Mouse (Mus musculus) liver, embryonic 18 days (tissue): ENCODE results near the gene 2410137M14Rik. TPM values are rescaled to one million over a fixed set of nuclear protein-coding genes. Genes with fewer than 3 reads are reported as not detected.

Experiments used
- polyA plus RNA-seq: library from polyadenylated mRNA; depleted of rRNA; stranded (reverse); fragments of >200 nt; gene quantifications from 2 replicates; pipeline ENCODE4 v1.2.3, GENCODE M21; 2012; rRNA removed

Gene 2410137M14Rik
- polyA plus RNA-seq, result not detected in 2 replicates

DNA sequence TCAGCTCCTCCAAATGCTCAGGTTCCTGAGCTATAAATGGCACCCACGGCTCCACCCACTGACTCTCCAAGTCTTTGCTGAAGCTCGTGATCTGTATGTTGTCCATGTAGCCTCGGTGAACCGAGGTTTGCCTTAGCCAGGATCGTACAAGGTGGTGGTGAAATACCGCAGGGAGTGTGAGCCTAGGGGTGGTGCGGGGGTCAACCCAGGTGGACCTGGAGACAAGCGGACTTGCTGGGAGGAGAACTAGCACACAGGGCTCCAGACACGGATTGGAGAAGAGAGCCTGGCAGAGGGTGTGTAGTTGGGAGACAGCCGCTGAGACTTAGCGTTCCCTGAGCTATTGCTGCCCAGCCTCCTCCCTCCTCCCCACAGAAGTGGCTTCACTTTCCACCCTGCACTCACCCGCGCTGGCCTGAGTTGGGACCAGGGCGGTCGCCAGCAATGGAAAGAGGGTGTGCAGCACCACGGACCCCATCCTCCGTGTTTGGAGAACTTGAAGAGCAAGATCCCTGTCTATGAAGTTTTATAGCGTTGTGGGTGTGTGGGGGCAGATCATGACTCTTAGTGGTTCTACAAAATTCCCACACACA lies at the start of gene 2410137M14Rik:
2410137M14Rik (minus strand) TSS at position 17 of the 593 bp plus-strand sequence.

DNA sequence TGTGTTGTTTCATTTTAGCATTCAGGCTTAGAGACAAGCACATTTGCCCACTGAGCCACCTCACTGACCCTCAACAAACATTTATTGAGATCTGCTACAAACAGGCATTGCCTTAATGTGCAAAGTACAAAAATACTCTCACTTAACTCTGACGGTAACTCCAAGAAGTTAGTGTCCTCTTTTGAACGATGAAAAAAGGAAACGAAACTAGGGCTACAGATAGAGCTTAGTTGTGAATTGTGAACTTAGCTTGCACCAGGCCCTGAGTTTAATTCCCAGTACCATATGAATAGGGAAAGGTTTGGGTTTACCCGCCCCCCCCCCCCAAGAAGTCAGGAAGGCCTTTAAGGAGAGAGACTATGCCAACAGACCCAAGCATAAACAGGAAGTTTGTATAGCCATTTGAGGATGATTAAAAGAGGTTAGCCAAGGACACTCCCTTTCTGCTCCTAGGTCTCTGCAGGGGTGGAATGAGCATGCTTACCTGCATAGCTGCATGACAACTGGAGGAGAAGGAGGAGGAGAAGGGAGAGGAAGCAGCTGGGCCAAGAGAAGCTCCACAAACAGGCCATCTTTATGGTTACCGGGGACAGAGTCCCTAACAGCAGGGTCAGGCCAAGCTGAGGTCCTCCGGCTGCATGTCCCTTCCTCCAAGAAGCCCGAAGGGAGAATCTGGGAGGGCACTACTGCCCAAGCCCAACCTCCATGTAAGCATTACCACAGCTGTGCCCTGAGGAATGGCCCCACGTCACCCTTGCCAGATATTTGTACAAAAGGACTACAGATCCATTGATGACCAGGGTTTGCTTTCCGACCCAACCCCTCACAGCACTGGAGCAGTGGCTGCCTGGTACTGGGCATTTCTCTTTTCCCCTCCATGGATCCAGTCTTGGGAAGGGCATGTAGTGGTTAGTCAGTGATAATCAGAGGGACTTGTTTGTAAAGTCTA lies 41.9 kb upstream of the 2410137M14Rik start, which contains the start of gene Mog:
Mog (minus strand) TSS at position 771 of the 949 bp plus-strand sequence.

GRCm38 (mm10) chr17:37000863-37001262 lies 19.8 kb upstream of the 2410137M14Rik start, which contains the start of gene Zfp57:
Zfp57 (plus strand) TSS chr17:37001163.

DNA sequence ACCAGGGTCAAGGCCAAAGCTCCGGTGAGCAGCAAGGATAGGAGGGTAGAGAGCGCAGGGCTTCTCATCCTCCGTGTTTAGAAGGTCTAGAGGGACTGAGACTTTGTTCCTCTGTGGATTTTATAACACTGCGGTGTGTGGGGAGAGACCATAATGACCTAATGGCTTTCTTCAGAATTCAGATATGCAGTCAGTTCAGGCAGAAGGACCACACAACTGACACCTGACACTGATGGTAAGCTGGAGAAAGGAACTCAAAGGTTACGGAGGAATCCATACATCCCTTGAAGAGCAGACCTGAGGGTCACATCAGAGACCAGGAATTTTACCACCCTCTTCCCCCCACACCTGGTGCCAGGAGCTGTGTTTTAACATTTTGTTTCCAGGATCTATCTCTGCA lies 8.4 kb upstream of the 2410137M14Rik start, which contains the start of gene H2-M5:
H2-M5 (minus strand) TSS at position 101 of the 400 bp plus-strand sequence.

GRCm38 (mm10) chr17:36957999-36958743 lies 22.9 kb downstream of the 2410137M14Rik start, which contains the start of the genes Znrd1 and Znrd1as:
Znrd1 (minus strand) TSS chr17:36958559.
Znrd1as (plus strand) TSS chr17:36958592.

DNA sequence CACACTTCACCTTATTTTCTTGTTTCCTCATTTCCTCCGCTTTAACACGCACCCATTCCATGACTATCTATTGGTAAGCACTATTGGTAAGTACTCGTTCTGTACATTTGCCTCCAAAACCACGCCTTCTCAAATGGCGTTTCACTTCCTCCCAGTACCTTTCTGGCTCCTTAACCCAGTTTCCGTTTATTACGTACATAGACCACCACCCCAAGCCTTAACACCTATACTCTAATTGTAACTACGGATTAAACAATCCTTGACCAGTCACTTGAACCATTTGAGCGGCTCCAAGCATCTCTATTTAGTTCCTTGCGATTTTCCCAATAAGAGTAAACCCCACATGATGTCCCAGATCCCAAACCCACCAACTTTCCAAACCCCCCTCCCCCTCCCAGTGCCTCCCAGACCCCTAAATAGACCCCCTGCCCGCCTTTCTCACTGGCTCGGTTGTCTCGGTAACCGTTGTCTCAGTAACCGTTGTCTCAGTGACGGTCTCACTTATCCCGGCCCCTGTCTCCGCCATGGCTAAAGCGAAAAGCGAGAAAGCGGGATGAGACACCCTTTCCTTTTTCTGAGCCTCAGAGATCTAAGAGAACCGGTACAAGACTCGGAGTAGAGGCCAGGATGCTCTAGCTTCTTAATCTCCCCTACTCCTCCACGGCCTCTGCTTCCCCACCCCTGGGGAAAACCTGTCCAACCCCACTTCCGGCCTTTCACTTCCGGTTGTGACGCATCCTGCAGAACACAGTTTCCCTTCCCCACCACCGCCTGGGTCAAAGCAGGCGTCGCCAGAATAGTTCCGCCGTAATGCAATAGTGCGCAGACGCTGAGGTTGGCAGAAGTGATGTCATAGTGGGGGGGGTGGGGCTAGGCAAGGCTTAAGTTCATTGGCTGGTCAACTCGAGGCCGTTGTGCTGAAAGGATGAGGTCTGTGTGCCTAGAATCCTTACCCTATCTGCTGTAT lies 29.8 kb downstream of the 2410137M14Rik start, which contains the start of gene Ppp1r11:
Ppp1r11 (minus strand) TSS at position 761 of the 967 bp plus-strand sequence.

GRCm38 (mm10) chr17:36942791-36943471 lies 38.1 kb downstream of the 2410137M14Rik start, which contains the start of gene Rnf39:
Rnf39 (plus strand) TSS chr17:36942918.

Other genes with a start within 250 kb of the 2410137M14Rik start
- gene H2-M10.5, start 208.3 kb downstream of the 2410137M14Rik start, polyA plus RNA-seq, result not detected in 2 replicates
- gene H2-M10.6, start 169.1 kb downstream of the 2410137M14Rik start, polyA plus RNA-seq, result not detected in 2 replicates
- 19.4 and 23.3 TPM in 2 replicates for gene Trim26, start 144.1 kb downstream of the 2410137M14Rik start, polyA plus RNA-seq
- gene Trim15, start 114.0 kb downstream of the 2410137M14Rik start, polyA plus RNA-seq, result 0.25 and 0.42 TPM in 2 replicates
- gene Trim10, start 111.7 kb downstream of the 2410137M14Rik start, polyA plus RNA-seq, result 37.1 and 43.0 TPM in 2 replicates
- 0.01 TPM in 1 of 2 replicates, not detected in the other for gene Trim40, start 91.1 kb downstream of the 2410137M14Rik start, polyA plus RNA-seq
- 0.04 TPM in 1 of 2 replicates, not detected in the other for gene Trim31, start 83.1 kb downstream of the 2410137M14Rik start, polyA plus RNA-seq
- gene Rnf39, start 38.3 kb downstream of the 2410137M14Rik start, polyA plus RNA-seq, result 0.05 and 0.07 TPM in 2 replicates
- gene Ppp1r11, start 29.5 kb downstream of the 2410137M14Rik start, polyA plus RNA-seq, result 31.3 and 33.2 TPM in 2 replicates
- gene Znrd1, start 22.7 kb downstream of the 2410137M14Rik start, polyA plus RNA-seq, result 15.5 and 17.6 TPM in 2 replicates
- gene Znrd1as, start 22.6 kb downstream of the 2410137M14Rik start, polyA plus RNA-seq, result 3.4 and 4.2 TPM in 2 replicates
- gene H2-M5, start 8.3 kb upstream of the 2410137M14Rik start, polyA plus RNA-seq, result 0.08 and 0.10 TPM in 2 replicates
- 4.5 and 5.2 TPM in 2 replicates for gene Zfp57, start 19.9 kb upstream of the 2410137M14Rik start, polyA plus RNA-seq
- gene Mog, start 42.2 kb upstream of the 2410137M14Rik start, polyA plus RNA-seq, result not detected in 2 replicates
- 3.1 and 5.1 TPM in 2 replicates for gene Gabbr1, start 64.7 kb upstream of the 2410137M14Rik start, polyA plus RNA-seq
- gene Olfr90, start 107.3 kb upstream of the 2410137M14Rik start, polyA plus RNA-seq, result not detected in 2 replicates
- not detected in 2 replicates for gene Olfr91, start 117.0 kb upstream of the 2410137M14Rik start, polyA plus RNA-seq
- not detected in 2 replicates for gene Olfr92, start 138.9 kb upstream of the 2410137M14Rik start, polyA plus RNA-seq
- gene Olfr93, start 180.3 kb upstream of the 2410137M14Rik start, polyA plus RNA-seq, result not detected in 2 replicates
- 0.46 and 0.68 TPM in 2 replicates for gene Ubd, start 212.7 kb upstream of the 2410137M14Rik start, polyA plus RNA-seq
- gene Olfr94, start 219.8 kb upstream of the 2410137M14Rik start, polyA plus RNA-seq, result not detected in 2 replicates
- gene Olfr95, start 231.9 kb upstream of the 2410137M14Rik start, polyA plus RNA-seq, result not detected in 2 replicates
- gene Olfr96, start 238.9 kb upstream of the 2410137M14Rik start, polyA plus RNA-seq, result not detected in 2 replicates